Mouse (Mus musculus): Measurements from ENCODE around the gene Gatad2b. TPM values are rescaled to one million over a fixed set of nuclear protein-coding genes. Genes with fewer than 3 reads are reported as not detected.
A peak's percentile ranks its signal among the peaks of the same experiment; 100 is the strongest.
"Not testable (repeated sequence)": the region's sequence is repeated elsewhere in the genome, so short reads cannot be mapped to it uniquely, and the experiment has no call there.

Gatad2b gene
- total RNA-seq, 2 experiments from 2014 or later: 55.5 to 65.9 TPM

- DNase-seq: no peak
These were observed 20.4 kb downstream of the Gatad2b start for GRCm38 (mm10) chr3:90313367-90313766.

GRCm38 (mm10) chr3:90314241-90314640 is 21.3 kb downstream of the Gatad2b start:
- DNase-seq: no peak

- peak; percentile 18 for DNase-seq
These were observed 29.3 kb downstream of the Gatad2b start for GRCm38 (mm10) chr3:90322289-90322688.

- peak; percentile 82 for DNase-seq
These were observed 30.1 kb downstream of the Gatad2b start for GRCm38 (mm10) chr3:90323119-90323518.

- DNase-seq: no peak
These were observed 39.5 kb downstream of the Gatad2b start for GRCm38 (mm10) chr3:90332485-90332884.

GRCm38 (mm10) chr3:90335517-90335916 is 42.5 kb downstream of the Gatad2b start:
- DNase-seq: no peak

GRCm38 (mm10) chr3:90338190-90338589 is 45.2 kb downstream of the Gatad2b start:
- DNase-seq: no peak

- no peak for DNase-seq
These were observed 47.2 kb downstream of the Gatad2b start for GRCm38 (mm10) chr3:90340177-90340576.

- not testable (repeated sequence) for DNase-seq
These were observed 49.9 kb downstream of the Gatad2b start for GRCm38 (mm10) chr3:90342853-90343252.

- DNase-seq: no peak
These were observed 54.9 kb downstream of the Gatad2b start for GRCm38 (mm10) chr3:90347847-90348246.

- DNase-seq: no peak
These were observed 65.0 kb downstream of the Gatad2b start for GRCm38 (mm10) chr3:90357959-90358358.

GRCm38 (mm10) chr3:90359230-90359629 is 66.3 kb downstream of the Gatad2b start:
- DNase-seq: no peak

GRCm38 (mm10) chr3:90361476-90361875 is 68.5 kb downstream of the Gatad2b start:
- no peak for DNase-seq

GRCm38 (mm10) chr3:90362346-90362745 is 69.4 kb downstream of the Gatad2b start:
- DNase-seq: no peak

- DNase-seq: no peak
These were observed 74.1 kb downstream of the Gatad2b start for GRCm38 (mm10) chr3:90367001-90367632.

GRCm38 (mm10) chr3:90369041-90369440 is 76.1 kb downstream of the Gatad2b start:
- no peak for DNase-seq

GRCm38 (mm10) chr3:90371857-90372256 is 78.9 kb downstream of the Gatad2b start:
- DNase-seq: no peak

GRCm38 (mm10) chr3:90372817-90373216 is 79.8 kb downstream of the Gatad2b start:
- no peak for DNase-seq

GRCm38 (mm10) chr3:90373432-90374028 is 80.6 kb downstream of the Gatad2b start:
- peak; percentile 88 for DNase-seq

GRCm38 (mm10) chr3:90374368-90374767 is 81.4 kb downstream of the Gatad2b start:
- DNase-seq: no peak

- DNase-seq: no peak
These were observed 82.7 kb downstream of the Gatad2b start for GRCm38 (mm10) chr3:90375562-90376246.

GRCm38 (mm10) chr3:90376247-90376585 is 83.2 kb downstream of the Gatad2b start:
- no peak for DNase-seq

GRCm38 (mm10) chr3:90378496-90378895 is 85.5 kb downstream of the Gatad2b start:
- DNase-seq: no peak

- DNase-seq: peak; percentile 82
These were observed 88.7 kb downstream of the Gatad2b start for GRCm38 (mm10) chr3:90381727-90382126.
